Mouse (Mus musculus): ENCODE measurements at regions not wholly inside any gene's neighbourhood (a gene's known extent, or its start where the extent isn't known, plus 50 kb on each side); places are given as distances from the start of the nearest gene placed in this dataset.

- no peaks in the 10 kb centered on the region for H3K36me3 ChIP-seq (ENCODE audit: control insufficient read depth in 1 of 2, insufficient read depth in 2 of 2, low read length in 2 of 2)
- no peaks in the 10 kb centered on the region for H3K79me2 ChIP-seq (ENCODE audit: control insufficient read depth, insufficient read depth, low read length, poor library complexity)
- DNase-seq (ENCODE audit: low read depth, low spot score), result no peak
- no peaks in the 10 kb centered on the region for H3K9me3 ChIP-seq (replicated peaks; ENCODE audit: insufficient read depth, low read length)
- TF ChIP-seq TBP (IDR thresholded peaks at IDR 0.05; ENCODE audit: low read depth, low read length) (no peak), POLR2AphosphoS2 (IDR thresholded peaks at IDR 0.05; ENCODE audit: low read length) (no peak), ZNF384 (IDR thresholded peaks at IDR 0.05; ENCODE audit: low read depth, low read length) (no peak), NRF1 (IDR thresholded peaks at IDR 0.05; ENCODE audit: insufficient read depth, low read depth, low read length, poor library complexity, severe bottlenecking) (no peak), MAFK (IDR thresholded peaks at IDR 0.05; ENCODE audit: borderline replicate concordance, low read depth, low read length) (no peak), E2F4 (IDR thresholded peaks at IDR 0.05; ENCODE audit: borderline replicate concordance, low read depth, low read length) (no peak), MEF2A (IDR thresholded peaks at IDR 0.05; ENCODE audit: extremely low read depth, insufficient replicate concordance, low read depth, low read length, poor library complexity, severe bottlenecking) (no peak)
- H3K4me1 ChIP-seq (ENCODE audit: control insufficient read depth in 1 of 2, insufficient read depth in 2 of 2, low read length in 2 of 2), result no peaks in the 10 kb centered on the region
- no peak overlapping the region for H3K4me3 ChIP-seq (ENCODE audit: control insufficient read depth in 1 of 2, insufficient read depth in 1 of 2, low read depth in 2 of 2, low read length in 2 of 2)
- no peak overlapping the region for H3K9ac ChIP-seq (ENCODE audit: control insufficient read depth, low read depth, low read length, poor library complexity, severe bottlenecking)
- H3K27ac ChIP-seq (ENCODE audit: control insufficient read depth, low read depth, low read length), result no peak overlapping the region
- H3K27me3 ChIP-seq (ENCODE audit: control insufficient read depth in 1 of 2, insufficient read depth in 2 of 2, low read length in 2 of 2), result no peaks in the 10 kb centered on the region
Measured at GRCm38 (mm10) chr7:72905891-72906290, 469.4 kb upstream of the Rgma start.

DNA sequence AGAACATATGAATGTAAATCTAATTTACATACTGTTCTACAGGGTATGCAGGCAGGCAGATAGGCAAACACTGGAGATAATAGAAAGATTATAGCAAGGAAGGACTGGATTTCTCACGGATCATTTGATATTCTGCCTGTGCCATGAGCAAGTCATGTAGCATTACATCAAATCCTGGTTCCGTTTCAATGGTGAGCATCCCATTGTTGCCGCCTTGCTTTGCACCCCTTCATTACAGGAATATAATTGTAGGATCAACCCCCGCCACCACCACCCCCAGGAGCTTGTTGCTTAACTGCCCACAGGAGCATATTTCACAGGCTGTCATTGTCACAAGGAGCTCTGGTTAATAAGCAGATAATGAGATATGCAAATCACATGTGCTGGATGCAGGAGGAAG lies 468.8 kb upstream of the Rgma start:
- H3K9ac ChIP-seq (ENCODE audit: control insufficient read depth, low read depth, low read length, poor library complexity, severe bottlenecking), result no peak overlapping the region
- H3K4me1 ChIP-seq (ENCODE audit: control insufficient read depth in 1 of 2, insufficient read depth in 2 of 2, low read length in 2 of 2), result no peaks in the 10 kb centered on the region
- no peak overlapping the region for H3K4me3 ChIP-seq (ENCODE audit: control insufficient read depth in 1 of 2, insufficient read depth in 1 of 2, low read depth in 2 of 2, low read length in 2 of 2)
- H3K9me3 ChIP-seq (replicated peaks; ENCODE audit: insufficient read depth, low read length), result no peaks in the 10 kb centered on the region
- H3K79me2 ChIP-seq (ENCODE audit: control insufficient read depth, insufficient read depth, low read length, poor library complexity), result no peaks in the 10 kb centered on the region
- no peak for DNase-seq (ENCODE audit: low read depth, low spot score)
- no peak overlapping the region for H3K27ac ChIP-seq (ENCODE audit: control insufficient read depth, low read depth, low read length)
- no peaks in the 10 kb centered on the region for H3K36me3 ChIP-seq (ENCODE audit: control insufficient read depth in 1 of 2, insufficient read depth in 2 of 2, low read length in 2 of 2)
- TF ChIP-seq ZKSCAN1 (IDR thresholded peaks at IDR 0.05; ENCODE audit: low read depth, low read length) (no peak), ZNF384 (IDR thresholded peaks at IDR 0.05; ENCODE audit: low read depth, low read length) (no peak), MYC (IDR thresholded peaks at IDR 0.05; ENCODE audit: low read depth, low read length) (no peak), RAD21 (IDR thresholded peaks at IDR 0.05; ENCODE audit: low read depth, low read length) (no peak), SMC3 (IDR thresholded peaks at IDR 0.05; ENCODE audit: low read depth, low read length) (no peak), ZC3H11A (IDR thresholded peaks at IDR 0.05; ENCODE audit: low read depth, low read length) (no peak), ELF1 (IDR thresholded peaks at IDR 0.05; ENCODE audit: low read depth, low read length) (no peak), TAL1 (IDR thresholded peaks at IDR 0.05; ENCODE audit: low read length) (no peak), CHD1 (IDR thresholded peaks at IDR 0.05; ENCODE audit: low read depth, low read length) (no peak)
- H3K27me3 ChIP-seq (ENCODE audit: control insufficient read depth in 1 of 2, insufficient read depth in 2 of 2, low read length in 2 of 2), result no peaks in the 10 kb centered on the region

Measured in MEL (cell line).